Mouse (Mus musculus) olfactory bulb, adult 2 months (tissue): ENCODE measurements at regions not wholly inside any gene's neighbourhood (a gene's known extent, or its start where the extent isn't known, plus 50 kb on each side); places are given as distances from the start of the nearest gene placed in this dataset.

Source experiments
- CTCF ChIP-seq: fragments of 200-500 bp; IDR thresholded peaks from 2 replicates; pipeline ENCODE4 v1.5.1; 2012; ENCODE audit warnings: low read depth, mild to moderate bottlenecking, low read length, moderate library complexity; ENCODE audit not compliant: insufficient read depth
- POLR2A ChIP-seq: fragments of 200-500 bp; IDR thresholded peaks from 2 replicates; pipeline ENCODE4 v1.6.1; 2012; ENCODE audit warnings: mild to moderate bottlenecking, low read depth, low read length, moderate library complexity; ENCODE audit not compliant: insufficient read depth

GRCm38 (mm10) chr6:117460193-117460592, 291.9 kb downstream of the Cxcl12 start:
- TF ChIP-seq POLR2A = no peak
- no peak for TF ChIP-seq CTCF
